Mouse (Mus musculus) heart, postnatal 0 days (tissue): ENCODE measurements around the gene Spindoc. TPM values are rescaled to one million over a fixed set of nuclear protein-coding genes. Genes with fewer than 3 reads are reported as not detected.

Source experiments
- ATAC-seq: fragments of 200-750 bp; cut with Nextera tagmentation; 2 replicates; pipeline ENCODE4 v1.8.0; 2017; ENCODE audit warnings: low read depth, moderate number of reproducible peaks, moderate library complexity; ENCODE audit not compliant: insufficient read depth
- DNase-seq: peaks from one replicate; pipeline ENCODE4 v3.0.0-alpha.2; 2016; ENCODE audit warnings: low spot score
- H3K27ac ChIP-seq: fragments of 300-500 bp; sonication (generic); 2 replicates; pipeline ENCODE4 v1.5.1; 2014; ENCODE audit warnings: low read depth, mild to moderate bottlenecking
- H3K27me3 ChIP-seq: fragments of 300-500 bp; sonication (generic); 2 replicates; pipeline ENCODE4 v1.6.1; 2014; ENCODE audit warnings: low read length, mixed read lengths; ENCODE audit not compliant: control insufficient read depth, insufficient read depth
- H3K36me3 ChIP-seq: fragments of 300-500 bp; sonication (generic); replicated peaks from 2 replicates; pipeline ENCODE4 v1.6.1; 2014; ENCODE audit warnings: low read length, mixed read lengths; ENCODE audit not compliant: control insufficient read depth, insufficient read depth
- H3K4me1 ChIP-seq: fragments of 300-500 bp; sonication (generic); 2 replicates; pipeline ENCODE4 v1.6.1; 2014; ENCODE audit warnings: antibody characterized with exemption; ENCODE audit not compliant: control insufficient read depth, insufficient read depth
- H3K4me2 ChIP-seq: fragments of 300-500 bp; sonication (generic); 2 replicates; pipeline ENCODE4 v1.6.1; 2014; ENCODE audit warnings: low read depth, mild to moderate bottlenecking, low read length, moderate library complexity
- H3K4me3 ChIP-seq: fragments of 300-500 bp; sonication (generic); 2 replicates; pipeline ENCODE4 v1.5.1; 2014; ENCODE audit warnings: low read depth, low read length
- H3K9ac ChIP-seq: fragments of 300-500 bp; sonication (generic); replicated peaks from 2 replicates; pipeline ENCODE4 v1.6.1; 2014; ENCODE audit warnings: low read depth, low read length, mixed read lengths
- H3K9me3 ChIP-seq: fragments of 300-500 bp; sonication (generic); replicated peaks from 2 replicates; pipeline ENCODE4 v1.6.1; 2016; ENCODE audit warnings: low read length; ENCODE audit not compliant: control insufficient read depth
- CTCF ChIP-seq: IDR thresholded peaks from 2 replicates; pipeline ENCODE4 v1.5.1; 2016; ENCODE audit warnings: antibody characterized with exemption, control low read depth, low read depth
- EP300 ChIP-seq: IDR thresholded peaks from 2 replicates; pipeline ENCODE4 v1.6.1; 2016; ENCODE audit warnings: antibody characterized with exemption, low read depth
- WGBS: fragments of 180-500 bp; shearing (Covaris S2); extraction: QIAGEN DNeasy Blood & Tissue Kit; methylation state at CpG from one replicate; pipeline ENCODE4 v1.1.7; 2014; 5-methylcytosine and 5-hydroxymethylcytosine counted together
- polyA plus RNA-seq: library from polyadenylated mRNA; unstranded; fragments of >200 nt; fragmentation: Nextera tagmentation; extraction: Ambion mirVana; gene quantifications from 2 replicates; pipeline ENCODE4 v1.2.1, GENCODE M21; 2015
- total RNA-seq: library from RNA; depleted of rRNA; stranded (reverse); fragments of >200 nt; gene quantifications from 2 replicates; pipeline ENCODE4 v1.2.3, GENCODE M21; 2014; ENCODE audit warnings: low replicate concordance

Gene Spindoc
- total and polyA plus RNA-seq, 2 experiments from 2014 or later = 13.7 to 38.7 TPM

GRCm38 (mm10) chr19:7316822-7317221 lies 66.0 kb downstream of the Spindoc start:
- 76% methylated on average over 4 of the region's 4 CpGs for WGBS

GRCm38 (mm10) chr19:7315587-7315984 lies 67.2 kb downstream of the Spindoc start:
- DNase-seq (no peak), ATAC-seq (no peak)
- H3K4me3 ChIP-seq = no peak overlapping the region
- no peak overlapping the region for H3K9ac ChIP-seq
- H3K4me2 ChIP-seq = no peak overlapping the region
- no peaks in the 10 kb centered on the region for H3K9me3 ChIP-seq
- TF ChIP-seq EP300 = no peak
- no peak for TF ChIP-seq CTCF
- no peak overlapping the region for H3K27ac ChIP-seq
- 93% methylated on average over 4 of the region's 4 CpGs for WGBS
- peaks cover 23% of the 10 kb centered on the region for H3K4me1 ChIP-seq
- no peaks in the 10 kb centered on the region for H3K27me3 ChIP-seq
- no peaks in the 10 kb centered on the region for H3K36me3 ChIP-seq

More at GRCm38 (mm10) chr19:7316822-7317221, 66.0 kb downstream of the Spindoc start:
- DNase-seq = no peak
- H3K4me1 ChIP-seq = peaks cover 11% of the 10 kb centered on the region
- no peaks in the 10 kb centered on the region for H3K27me3 ChIP-seq
- H3K27ac ChIP-seq = no peak overlapping the region
- no peak overlapping the region for H3K9ac ChIP-seq
- no peaks in the 10 kb centered on the region for H3K9me3 ChIP-seq
- H3K4me3 ChIP-seq = no peak overlapping the region
- no peak for ATAC-seq
- TF ChIP-seq EP300 (no peak), CTCF (no peak)
- H3K4me2 ChIP-seq = no peak overlapping the region
- H3K36me3 ChIP-seq = no peaks in the 10 kb centered on the region

DNA sequence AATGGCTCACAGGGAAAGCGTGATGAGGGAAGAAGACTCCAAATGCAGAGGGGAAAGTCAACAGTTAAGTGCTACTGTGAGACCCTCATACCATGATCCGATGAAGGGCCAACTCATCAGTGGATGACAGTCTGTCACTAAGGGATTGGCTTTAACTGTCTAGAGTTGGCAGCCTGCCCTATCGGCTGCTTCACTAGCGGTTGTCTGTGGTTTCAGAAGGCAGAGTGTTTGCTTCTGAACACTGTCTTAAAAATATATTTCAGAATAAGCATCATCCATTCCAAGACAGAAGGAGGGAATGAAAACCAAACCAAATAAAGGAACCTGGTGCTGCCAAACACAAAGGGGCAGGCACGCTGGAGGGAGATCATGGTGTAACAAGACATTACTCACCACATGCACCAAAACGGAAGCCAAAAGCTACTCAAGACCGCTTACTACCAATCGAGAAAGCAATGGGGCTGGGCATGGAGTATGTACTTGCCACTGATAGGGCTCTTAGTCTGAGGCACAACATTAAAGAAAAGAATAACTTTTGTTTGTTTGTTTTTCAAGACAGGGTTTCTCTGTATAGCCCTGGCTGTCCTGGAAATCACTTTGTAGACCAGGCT lies 67.7 kb downstream of the Spindoc start:
- Histone ChIP-seq H3K4me3 (no peak overlapping the region), H3K36me3 (no peaks in the 10 kb centered on the region), H3K9ac (no peak overlapping the region), H3K4me1 (peaks cover 28% of the 10 kb centered on the region), H3K9me3 (no peaks in the 10 kb centered on the region), H3K27ac (no peak overlapping the region), H3K4me2 (no peak overlapping the region), H3K27me3 (no peaks in the 10 kb centered on the region)
- TF ChIP-seq EP300 = no peak
- TF ChIP-seq CTCF = no peak
- DNase-seq (no peak), ATAC-seq (no peak)
- 56% methylated on average over 8 of the region's 8 CpGs for WGBS

GRCm38 (mm10) chr19:7313660-7314059 lies 69.1 kb downstream of the Spindoc start:
- WGBS = 76% methylated on average over 2 of the region's 2 CpGs
- H3K4me3 ChIP-seq = no peak overlapping the region
- H3K27ac ChIP-seq = no peak overlapping the region
- no peaks in the 10 kb centered on the region for H3K36me3 ChIP-seq
- TF ChIP-seq CTCF = no peak
- no peak for TF ChIP-seq EP300
- H3K9me3 ChIP-seq = no peaks in the 10 kb centered on the region
- H3K9ac ChIP-seq = no peak overlapping the region
- H3K4me1 ChIP-seq = peaks cover 42% of the 10 kb centered on the region
- H3K27me3 ChIP-seq = no peaks in the 10 kb centered on the region
- no peak for DNase-seq
- no peak overlapping the region for H3K4me2 ChIP-seq
- no peak for ATAC-seq

- 16% methylated on average over 10 of the region's 10 CpGs for WGBS
- DNase-seq (peak; percentile 47), ATAC-seq (peak; percentile 73)
- TF ChIP-seq EP300 = no peak
- Histone ChIP-seq H3K4me1 (peaks cover 64% of the 10 kb centered on the region), H3K9ac (no peak overlapping the region; the same call in 1 of the 2 replicates), H3K4me2 (peak overlapping the region; percentile 41), H3K36me3 (no peaks in the 10 kb centered on the region), H3K27ac (peak overlapping the region; percentile 82), H3K4me3 (no peak overlapping the region), H3K9me3 (no peaks in the 10 kb centered on the region), H3K27me3 (no peaks in the 10 kb centered on the region)
Observed at GRCm38 (mm10) chr19:7311306-7311705, 71.5 kb downstream of the Spindoc start.

DNA sequence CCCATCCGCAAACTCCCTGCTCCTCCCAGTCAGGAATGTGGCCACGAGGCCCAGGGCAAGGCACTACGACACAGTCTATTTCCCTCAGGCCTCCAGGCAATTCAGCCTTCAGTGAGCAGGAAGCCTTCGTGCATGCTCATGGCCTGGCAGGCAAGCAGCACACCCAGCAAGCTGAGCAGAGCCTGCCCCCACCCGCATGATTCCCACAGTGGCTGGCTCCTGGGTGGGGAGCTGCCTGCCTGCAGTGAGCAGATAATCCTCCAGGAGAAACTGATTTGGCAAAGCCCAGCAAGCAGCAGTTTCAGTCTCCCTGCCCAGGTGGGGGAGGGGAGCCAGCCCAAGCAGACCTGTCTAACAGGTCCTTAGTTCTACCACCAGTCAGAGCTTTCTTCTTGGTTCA lies 72.1 kb downstream of the Spindoc start:
- DNase-seq (peak; percentile 51), ATAC-seq (peak; percentile 48)
- WGBS = 16% methylated on average over 5 of the region's 5 CpGs
- no peaks in the 10 kb centered on the region for H3K9me3 ChIP-seq
- H3K27me3 ChIP-seq = no peaks in the 10 kb centered on the region
- peaks cover 69% of the 10 kb centered on the region for H3K4me1 ChIP-seq
- H3K4me3 ChIP-seq = no peak overlapping the region
- H3K36me3 ChIP-seq = no peaks in the 10 kb centered on the region
- H3K4me2 ChIP-seq = peak overlapping the region; percentile 41
- peak; percentile 12; the same call in 1 of the 2 replicates for TF ChIP-seq CTCF
- no peak for TF ChIP-seq EP300
- peak overlapping the region; percentile 82 for H3K27ac ChIP-seq
- H3K9ac ChIP-seq = no peak overlapping the region
